Mouse (Mus musculus) MEL-GATA-1-ER (cell line): Measurements from ENCODE around the gene Mrpl43.

Experiments
- DNase-seq: peaks from one replicate; pipeline ENCODE4 v3.0.0-alpha.2; 2012; ENCODE audit warnings: low read depth; ENCODE audit errors: extremely low read depth

Gene Mrpl43

GRCm38 (mm10) chr19:45007425-45008191, 1.4 kb upstream of the Mrpl43 start:
- DNase-seq = no peak

GRCm38 (mm10) chr19:45007021-45007420, 779 bp upstream of the Mrpl43 start:
- no peak for DNase-seq

GRCm38 (mm10) chr19:45005444-45005843, 798 bp downstream of the Mrpl43 start, which contains the start of gene Twnk:
Gene Twnk, plus strand, starts transcription at chr19:45005663.
- DNase-seq = peak; percentile 88

- DNase-seq = no peak
Measured at GRCm38 (mm10) chr19:45003740-45004516, 2.3 kb downstream of the Mrpl43 start.

GRCm38 (mm10) chr19:45002301-45002700, 3.9 kb downstream of the Mrpl43 start:
- DNase-seq = no peak

GRCm38 (mm10) chr19:44999647-45000046, 6.6 kb downstream of the Mrpl43 start:
- DNase-seq = no peak

- no peak for DNase-seq
Measured at GRCm38 (mm10) chr19:44997786-44998185, 8.5 kb downstream of the Mrpl43 start.

- no peak for DNase-seq
Measured at GRCm38 (mm10) chr19:44992712-44993111, 13.5 kb downstream of the Mrpl43 start.

GRCm38 (mm10) chr19:44992246-44992645, 14.0 kb downstream of the Mrpl43 start:
- DNase-seq = no peak

GRCm38 (mm10) chr19:44991031-44991430, 15.2 kb downstream of the Mrpl43 start:
- DNase-seq = no peak

GRCm38 (mm10) chr19:44989567-44990495, 16.4 kb downstream of the Mrpl43 start:
- no peak for DNase-seq

- no peak for DNase-seq
Measured at GRCm38 (mm10) chr19:44988831-44989566, 17.2 kb downstream of the Mrpl43 start, which contains the start of gene Sema4g. Gene Sema4g, plus strand, starts transcription at chr19:44989101.

GRCm38 (mm10) chr19:44988321-44988720, 17.9 kb downstream of the Mrpl43 start:
- no peak for DNase-seq

- DNase-seq = no peak
Measured at GRCm38 (mm10) chr19:44987851-44988250, 18.4 kb downstream of the Mrpl43 start.

GRCm38 (mm10) chr19:44987004-44987403, 19.2 kb downstream of the Mrpl43 start:
- no peak for DNase-seq

- no peak for DNase-seq
Measured at GRCm38 (mm10) chr19:44985159-44985988, 20.9 kb downstream of the Mrpl43 start.

- DNase-seq = no peak
Measured at GRCm38 (mm10) chr19:44984420-44984819, 21.8 kb downstream of the Mrpl43 start.

- DNase-seq = no peak
Measured at GRCm38 (mm10) chr19:44983366-44983765, 22.9 kb downstream of the Mrpl43 start.

GRCm38 (mm10) chr19:44982477-44983115, 23.6 kb downstream of the Mrpl43 start:
- DNase-seq = no peak
